34 mouse cellular contexts compared by ENCODE assay signal in genomic region chr13:28754207-28754606, GRCm38 (mm10).
A peak's percentile ranks its signal among the peaks of the same experiment; 100 is the strongest.
DNase-seq lines count a peak whose midpoint lies in the region; ATAC-seq and TF ChIP-seq lines count a peak whose summit lies in the region.
"Had no signal": no experiment of that assay in that cellular context is flagged by ENCODE, and none has a peak within 500 bp of the region (broad histone marks: within the 10 kb centered on the region; RNA-seq: fewer than 3 reads in every experiment).

No protein-coding gene starts in this region.

- no peak overlapping the region for H3K4me3 ChIP-seq in forebrain, embryonic 13.5 days
- no peak overlapping the region for H3K4me3 ChIP-seq in forebrain, embryonic 12.5 days (replicated peaks)
- no peak overlapping the region for H3K4me3 ChIP-seq in heart, embryonic 10.5 days
- H3K4me3 ChIP-seq in heart, adult 2 months, result no peak overlapping the region
- H3K4me3 ChIP-seq: embryonic facial prominence, embryonic 15.5 days; hindbrain, embryonic 12.5 days; limb, embryonic 10.5 days; limb, embryonic 15.5 days; liver, embryonic 13.5 days; midbrain, embryonic 12.5 days had no signal

- H3K4me1 ChIP-seq in forebrain, embryonic 13.5 days, result peaks cover 42% of the 10 kb centered on the region
- peaks cover 44% of the 10 kb centered on the region for H3K4me1 ChIP-seq in forebrain, embryonic 12.5 days
- peaks cover 35% of the 10 kb centered on the region for H3K4me1 ChIP-seq in heart, embryonic 10.5 days
- peaks cover 8% of the 10 kb centered on the region for H3K4me1 ChIP-seq in heart, adult 2 months (ENCODE audit: control insufficient read depth, insufficient read depth, low read length)

- no peaks in the 10 kb centered on the region for H3K9me3 ChIP-seq in forebrain, embryonic 13.5 days (replicated peaks)
- H3K9me3 ChIP-seq in forebrain, embryonic 12.5 days, result no peaks in the 10 kb centered on the region
- no peaks in the 10 kb centered on the region for H3K9me3 ChIP-seq in heart, embryonic 10.5 days
- H3K9me3 ChIP-seq: embryonic facial prominence, embryonic 15.5 days; hindbrain, embryonic 12.5 days; limb, embryonic 10.5 days; limb, embryonic 15.5 days; liver, embryonic 13.5 days; midbrain, embryonic 12.5 days had no signal

- WGBS in forebrain, embryonic 13.5 days, result 91% methylated on average over 5 of the region's 5 CpGs
- 87% methylated on average over 5 of the region's 5 CpGs for WGBS in forebrain, embryonic 12.5 days
- 50% methylated on average over 5 of the region's 5 CpGs for WGBS in heart, embryonic 10.5 days
- 25% methylated on average over 5 of the region's 5 CpGs for WGBS in heart, adult 2 months

- H3K36me3 ChIP-seq in forebrain, embryonic 13.5 days (ENCODE audit: poor library complexity, severe bottlenecking), result no peaks in the 10 kb centered on the region
- H3K36me3 ChIP-seq in forebrain, embryonic 12.5 days (replicated peaks), result no peaks in the 10 kb centered on the region
- H3K36me3 ChIP-seq in heart, embryonic 10.5 days, result no peaks in the 10 kb centered on the region
- H3K36me3 ChIP-seq in heart, adult 2 months (ENCODE audit: control insufficient read depth, insufficient read depth, low read length), result peaks cover 12% of the 10 kb centered on the region
- H3K36me3 ChIP-seq: embryonic facial prominence, embryonic 15.5 days; hindbrain, embryonic 12.5 days; limb, embryonic 10.5 days; limb, embryonic 15.5 days; liver, embryonic 13.5 days; midbrain, embryonic 12.5 days had no signal

- no peak for TF ChIP-seq POLR2A in heart, adult 2 months (IDR thresholded peaks at IDR 0.05; ENCODE audit: insufficient read depth, low read depth, low read length)

- 0 out of 2 replicates have a peak overlapping the region, but pooled peaks have one; percentile 3 for H3K27ac ChIP-seq in forebrain, embryonic 13.5 days
- H3K27ac ChIP-seq in forebrain, embryonic 12.5 days, result no peak overlapping the region
- H3K27ac ChIP-seq in heart, embryonic 10.5 days, result 0 out of 2 replicates have a peak overlapping the region, but pooled peaks have one; percentile 52
- no peak overlapping the region for H3K27ac ChIP-seq in heart, adult 2 months
- H3K27ac ChIP-seq: embryonic facial prominence, embryonic 15.5 days; hindbrain, embryonic 12.5 days; limb, embryonic 10.5 days; limb, embryonic 15.5 days; liver, embryonic 13.5 days; macrophage; midbrain, embryonic 12.5 days had no signal

- no peaks in the 10 kb centered on the region for H3K79me2 ChIP-seq in heart, adult 2 months (replicated peaks; ENCODE audit: control insufficient read depth, insufficient read depth, low read length)

- TF ChIP-seq EP300 in heart, adult 2 months (IDR thresholded peaks at IDR 0.05; ENCODE audit: insufficient read depth, low read depth, low read length), result no peak

- no peak for ATAC-seq in forebrain, embryonic 13.5 days
- ATAC-seq in forebrain, embryonic 12.5 days (ENCODE audit: low FRiP score), result no peak
- ATAC-seq in megakaryocyte, adult 5-6 weeks (ENCODE audit: poor library complexity, severe bottlenecking), result peak; percentile 59
- ATAC-seq: activated CD4-positive, CD25-positive, alpha-beta regulatory T cell, adult 4 months; CD4-positive, CD25-positive, alpha-beta regulatory T cell, adult 4 months; forebrain, postnatal 0 days; intestine, postnatal 0 days; lung, postnatal 0 days had no signal

- no peak overlapping the region for H3K9ac ChIP-seq in forebrain, embryonic 13.5 days
- no peak overlapping the region for H3K9ac ChIP-seq in forebrain, embryonic 12.5 days
- no peak overlapping the region for H3K9ac ChIP-seq in heart, adult 2 months (ENCODE audit: low read depth, low read length)
- H3K9ac ChIP-seq: embryonic facial prominence, embryonic 15.5 days; forebrain, postnatal 0 days; hindbrain, embryonic 12.5 days; limb, embryonic 15.5 days; liver, embryonic 13.5 days; midbrain, embryonic 12.5 days had no signal

- no peaks in the 10 kb centered on the region for H3K27me3 ChIP-seq in forebrain, embryonic 13.5 days
- no peaks in the 10 kb centered on the region for H3K27me3 ChIP-seq in forebrain, embryonic 12.5 days
- H3K27me3 ChIP-seq in heart, embryonic 10.5 days (ENCODE audit: insufficient read depth, poor library complexity, severe bottlenecking), result no peaks in the 10 kb centered on the region
- no peaks in the 10 kb centered on the region for H3K27me3 ChIP-seq in heart, adult 2 months (ENCODE audit: control insufficient read depth, insufficient read depth, low read length)
- H3K27me3 ChIP-seq: embryonic facial prominence, embryonic 15.5 days; hindbrain, embryonic 12.5 days; limb, embryonic 15.5 days; liver, embryonic 13.5 days; midbrain, embryonic 12.5 days had no signal

- intact Hi-C loops in heart, adult 2 months (cut with DNase I), result loop anchor here (10.0 kb wide), 1 partner anchor 249 kb away; no protein-coding TSS in a partner anchor

- no peak for DNase-seq in heart, embryonic 10.5 days (ENCODE audit: low spot score)
- DNase-seq in heart, adult 2 months, result no peak
- DNase-seq in NIH3T3 (ENCODE audit: low read depth), result peak; percentile 66
- no peak for DNase-seq in thymus, postnatal 36 days
- no peak for DNase-seq in layer of hippocampus, adult 9-10 months (ENCODE audit: low spot score)
- DNase-seq: adrenal gland, adult 2 months; cerebellum, adult 11 months; cerebellum, adult 9-11 months; forebrain, postnatal 0 days; gastrocnemius, postnatal 36 days; heart, postnatal 36 days; kidney, adult 9 months; kidney, postnatal 10 days; layer of hippocampus, adult 9-11 months; liver, embryonic 13.5 days; lung, adult 18-20 months; right cerebral cortex, postnatal 25 days; spleen, adult 18-20 months; thymus, adult 18-20 months; thymus, postnatal 25 days had no signal

- H3K4me2 ChIP-seq in forebrain, embryonic 13.5 days, result no peak overlapping the region
- no peak overlapping the region for H3K4me2 ChIP-seq in forebrain, embryonic 12.5 days
- H3K4me2 ChIP-seq: embryonic facial prominence, embryonic 15.5 days; heart, embryonic 11.5 days; hindbrain, embryonic 12.5 days; limb, embryonic 15.5 days; liver, embryonic 13.5 days; midbrain, embryonic 12.5 days had no signal

- no peak for TF ChIP-seq CTCF in heart, adult 2 months (IDR thresholded peaks at IDR 0.05)

Comparison
In these comparisons a context has a peak if more than half of its experiments do, and no peak if none do; other contexts are left out.
1. H3K27ac ChIP-seq: peak in forebrain, embryonic 13.5 days (single experiment) and heart, embryonic 10.5 days (single experiment); none in forebrain, embryonic 12.5 days (single experiment) and heart, adult 2 months (single experiment).